Mouse (Mus musculus) cerebellum, adult 2 months (tissue): ENCODE measurements around the gene Gm16181. TPM values are rescaled to one million over a fixed set of nuclear protein-coding genes. Genes with fewer than 3 reads are reported as not detected.

Experiments used
- DNase-seq, 2 experiments: peaks; one replicate each; pipeline ENCODE4 v3.0.0; 2021
- H3K27ac ChIP-seq: fragments of 200-500 bp; 2 replicates; pipeline ENCODE4 v1.5.1; 2012; ENCODE audit warnings: low read length, control low read depth, inconsistent platforms; ENCODE audit not compliant: insufficient read depth
- H3K27me3 ChIP-seq: fragments of 200-500 bp; 2 replicates; pipeline ENCODE4 v1.6.1; 2012; ENCODE audit warnings: inconsistent platforms, mild to moderate bottlenecking, low read length, moderate library complexity; ENCODE audit not compliant: control insufficient read depth, insufficient read depth
- H3K4me1 ChIP-seq: fragments of 200-500 bp; 2 replicates; pipeline ENCODE4 v1.6.1; 2011; ENCODE audit warnings: low read length; ENCODE audit not compliant: control insufficient read depth, insufficient read depth
- H3K4me3 ChIP-seq: fragments of 200-500 bp; replicated peaks from 2 replicates; pipeline ENCODE3; 2011; ENCODE audit warnings: mild to moderate bottlenecking, low read depth, low read length, control low read depth; ENCODE audit not compliant: insufficient read depth
- CTCF ChIP-seq: fragments of 200-500 bp; IDR thresholded peaks from 2 replicates; pipeline ENCODE4 v1.5.1; 2011; ENCODE audit warnings: low read depth, mild to moderate bottlenecking, control low read depth, low read length, moderate library complexity, borderline replicate concordance; ENCODE audit not compliant: insufficient read depth
- POLR2A ChIP-seq: fragments of 200-500 bp; IDR thresholded peaks from 2 replicates; pipeline ENCODE4 v1.6.1; 2011; ENCODE audit warnings: low read length, control low read depth, borderline replicate concordance; ENCODE audit not compliant: insufficient read depth
- WGBS: fragments of 180-500 bp; shearing (Covaris S2); methylation state at CpG from one replicate; pipeline ENCODE4 v1.1.7; 2018; 5-methylcytosine and 5-hydroxymethylcytosine counted together
- polyA plus RNA-seq: library from polyadenylated mRNA; depleted of rRNA; stranded (reverse); fragments of >200 nt; gene quantifications from 2 replicates; pipeline ENCODE4 v1.2.3, GENCODE M21; 2012; rRNA removed

The Gm16181 gene
- polyA plus RNA-seq = not detected in 2 replicates

GRCm38 (mm10) chr17:35220156-35220952 lies at the start of gene Gm16181:
Gene Gm16181, plus strand, starts transcription at chr17:35220834.
- H3K27ac ChIP-seq = peak within 1 kb of the TSS; percentile 46; the same call in 1 of the 2 replicates

GRCm38 (mm10) chr17:35172445-35173234 lies 48.0 kb upstream of the Gm16181 start:
- WGBS = 68% methylated on average over 11 of the region's 11 CpGs
- DNase-seq = no peak

More at GRCm38 (mm10) chr17:35220156-35220952, at the start of gene Gm16181:
- Histone ChIP-seq H3K27me3 (no peaks in the 10 kb centered on the region), H3K4me3 (no peak within 1 kb of the TSS), H3K4me1 (peaks cover 15% of the 10 kb centered on the region)
- TF ChIP-seq CTCF (no peak), POLR2A (no peak)
- DNase-seq = no peak
- WGBS = 66% methylated on average over 28 of the region's 28 CpGs

GRCm38 (mm10) chr17:35173329-35173728 lies 47.3 kb upstream of the Gm16181 start:
- no peak for TF ChIP-seq CTCF
- TF ChIP-seq POLR2A = no peak
- H3K4me3 ChIP-seq = no peak overlapping the region
- 83% methylated on average over 3 of the region's 3 CpGs for WGBS
- no peaks in the 10 kb centered on the region for H3K27me3 ChIP-seq
- no peaks in the 10 kb centered on the region for H3K4me1 ChIP-seq
- H3K27ac ChIP-seq = no peak overlapping the region
- DNase-seq = no peak

More at GRCm38 (mm10) chr17:35172445-35173234, 48.0 kb upstream of the Gm16181 start:
- TF ChIP-seq POLR2A (no peak), CTCF (no peak)
- H3K27me3 ChIP-seq = no peaks in the 10 kb centered on the region
- H3K27ac ChIP-seq = no peak overlapping the region
- H3K4me3 ChIP-seq = no peak overlapping the region
- H3K4me1 ChIP-seq = no peaks in the 10 kb centered on the region

- Histone ChIP-seq H3K4me1 (no peaks in the 10 kb centered on the region), H3K4me3 (no peak overlapping the region), H3K27ac (no peak overlapping the region), H3K27me3 (no peaks in the 10 kb centered on the region)
- 62% methylated on average over 8 of the region's 8 CpGs for WGBS
- no peak for DNase-seq
- TF ChIP-seq POLR2A (no peak), CTCF (no peak)
Measured at GRCm38 (mm10) chr17:35174201-35174977, 46.2 kb upstream of the Gm16181 start.

- 67% methylated on average over 6 of the region's 6 CpGs for WGBS
- DNase-seq = no peak
- Histone ChIP-seq H3K27me3 (no peaks in the 10 kb centered on the region), H3K4me1 (no peaks in the 10 kb centered on the region), H3K4me3 (no peak overlapping the region), H3K27ac (no peak overlapping the region)
- TF ChIP-seq POLR2A (no peak), CTCF (no peak)
Measured at GRCm38 (mm10) chr17:35175382-35175781, 45.3 kb upstream of the Gm16181 start.

- no peak within 1 kb of the TSS for H3K4me3 ChIP-seq
- H3K27ac ChIP-seq = no peak within 1 kb of the TSS
- no peaks in the 10 kb centered on the region for H3K4me1 ChIP-seq
- 46% methylated on average over 2 of the region's 2 CpGs for WGBS
- TF ChIP-seq CTCF (no peak), POLR2A (no peak)
- H3K27me3 ChIP-seq = no peaks in the 10 kb centered on the region
- DNase-seq = no peak
Measured at GRCm38 (mm10) chr17:35175968-35176367, 44.7 kb upstream of the Gm16181 start, which contains the start of gene Aif1. Gene Aif1, minus strand, starts transcription at chr17:35176068.

- Histone ChIP-seq H3K27me3 (no peaks in the 10 kb centered on the region), H3K4me3 (no peak overlapping the region), H3K4me1 (no peaks in the 10 kb centered on the region), H3K27ac (no peak overlapping the region)
- TF ChIP-seq CTCF (peak; percentile 77), POLR2A (no peak)
- WGBS = 27% methylated on average over 5 of the region's 5 CpGs
- DNase-seq = no peak
Measured at GRCm38 (mm10) chr17:35178528-35178927, 42.1 kb upstream of the Gm16181 start.
